Mouse (Mus musculus) c-Kit-positive CD71-negative TER-119-negative erythroid progenitor cells, embryonic 14.5 days (primary cell): Measurements from ENCODE around the gene Wfdc5.
"Not testable (repeated sequence)": the region's sequence is repeated elsewhere in the genome, so short reads cannot be mapped to it uniquely, and the experiment has no call there.

Experiments used
- DNase-seq: peaks from one replicate; pipeline ENCODE4 v3.0.0-alpha.2; 2013; ENCODE audit warnings: low read depth

The Wfdc5 gene

GRCm38 (mm10) chr2:164182692-164183255 lies at the start of gene Wfdc5:
Gene Wfdc5, minus strand, starts transcription at chr2:164182742.
- no peak for DNase-seq

- no peak for DNase-seq
Observed at GRCm38 (mm10) chr2:164228361-164229070, 46.0 kb upstream of the Wfdc5 start.

GRCm38 (mm10) chr2:164221522-164221921 lies 39.0 kb upstream of the Wfdc5 start, which contains the start of gene Wfdc15b:
Gene Wfdc15b, minus strand, starts transcription at chr2:164221660.
- no peak for DNase-seq

GRCm38 (mm10) chr2:164219295-164219694 lies 36.8 kb upstream of the Wfdc5 start:
- no peak for DNase-seq

GRCm38 (mm10) chr2:164212711-164213110 lies 30.2 kb upstream of the Wfdc5 start:
- DNase-seq = no peak

GRCm38 (mm10) chr2:164210892-164211291 lies 28.4 kb upstream of the Wfdc5 start:
- no peak for DNase-seq

- DNase-seq = no peak
Observed at GRCm38 (mm10) chr2:164206676-164207075, 24.1 kb upstream of the Wfdc5 start.

- not testable (repeated sequence) for DNase-seq
Observed at GRCm38 (mm10) chr2:164206011-164206410, 23.5 kb upstream of the Wfdc5 start.

GRCm38 (mm10) chr2:164199626-164200327 lies 17.2 kb upstream of the Wfdc5 start, which contains the start of gene Wfdc15a:
Gene Wfdc15a, minus strand, starts transcription at chr2:164200130.
- no peak for DNase-seq

GRCm38 (mm10) chr2:164196700-164196990 lies 14.1 kb upstream of the Wfdc5 start:
- no peak for DNase-seq

- no peak for DNase-seq
Observed at GRCm38 (mm10) chr2:164195971-164196699, 13.6 kb upstream of the Wfdc5 start.

- DNase-seq = no peak
Observed at GRCm38 (mm10) chr2:164194959-164195630, 12.6 kb upstream of the Wfdc5 start.

- DNase-seq = no peak
Observed at GRCm38 (mm10) chr2:164192279-164192678, 9.7 kb upstream of the Wfdc5 start.

- DNase-seq = no peak
Observed at GRCm38 (mm10) chr2:164190576-164190975, 8.0 kb upstream of the Wfdc5 start, which contains the start of gene Wfdc12. Gene Wfdc12, minus strand, starts transcription at chr2:164190608.

GRCm38 (mm10) chr2:164188722-164189121 lies 6.2 kb upstream of the Wfdc5 start:
- peak; percentile 20 for DNase-seq

- no peak for DNase-seq
Observed at GRCm38 (mm10) chr2:164184145-164184719, 1.7 kb upstream of the Wfdc5 start.

GRCm38 (mm10) chr2:164183340-164183739 lies 798 bp upstream of the Wfdc5 start:
- no peak for DNase-seq

- no peak for DNase-seq
Observed at GRCm38 (mm10) chr2:164180770-164181169, 1.8 kb downstream of the Wfdc5 start.

- DNase-seq = no peak
Observed at GRCm38 (mm10) chr2:164180124-164180523, 2.4 kb downstream of the Wfdc5 start.

GRCm38 (mm10) chr2:164177831-164178230 lies 4.7 kb downstream of the Wfdc5 start:
- no peak for DNase-seq

GRCm38 (mm10) chr2:164175850-164176249 lies 6.7 kb downstream of the Wfdc5 start:
- DNase-seq = no peak
